Mouse (Mus musculus) hindbrain, embryonic 16.5 days (tissue): Measurements from ENCODE around the gene Tbc1d24. TPM values are rescaled to one million over a fixed set of nuclear protein-coding genes. Genes with fewer than 3 reads are reported as not detected.

ENCODE experiments used
- ATAC-seq: fragments of 200-750 bp; cut with Nextera tagmentation; 2 replicates; pipeline ENCODE4 v1.8.0; 2017; ENCODE audit warnings: moderate TSS enrichment, moderate library complexity
- H3K27ac ChIP-seq: fragments of 300-500 bp; sonication (generic); 2 replicates; pipeline ENCODE4 v1.5.1; 2014; ENCODE audit warnings: low read depth, mild to moderate bottlenecking, control low read depth, low read length, moderate library complexity
- H3K27me3 ChIP-seq: fragments of 300-500 bp; sonication (generic); replicated peaks from 2 replicates; pipeline ENCODE4 v1.6.1; 2014; ENCODE audit warnings: low read length; ENCODE audit not compliant: control insufficient read depth, insufficient read depth
- H3K36me3 ChIP-seq: fragments of 300-500 bp; sonication (generic); 2 replicates; pipeline ENCODE4 v1.6.1; 2014; ENCODE audit warnings: mild to moderate bottlenecking, low read length, moderate library complexity, mixed read lengths; ENCODE audit not compliant: control insufficient read depth, insufficient read depth
- H3K4me1 ChIP-seq: fragments of 300-500 bp; sonication (generic); 2 replicates; pipeline ENCODE4 v1.6.1; 2014; ENCODE audit warnings: low read depth, low read length; ENCODE audit not compliant: control insufficient read depth, insufficient read depth
- H3K4me2 ChIP-seq: fragments of 300-500 bp; sonication (generic); 2 replicates; pipeline ENCODE4 v1.6.1; 2014; ENCODE audit warnings: mild to moderate bottlenecking, low read length, control low read depth, moderate library complexity
- H3K4me3 ChIP-seq: fragments of 300-500 bp; sonication (generic); 2 replicates; pipeline ENCODE4 v1.5.1; 2014; ENCODE audit warnings: mild to moderate bottlenecking, low read length, control low read depth, moderate library complexity
- H3K9ac ChIP-seq: fragments of 300-500 bp; sonication (generic); 2 replicates; pipeline ENCODE4 v1.6.1; 2014; ENCODE audit warnings: low read depth, mild to moderate bottlenecking, control low read depth, low read length, moderate library complexity
- H3K9me3 ChIP-seq: fragments of 300-500 bp; sonication (generic); 2 replicates; pipeline ENCODE4 v1.6.1; 2014; ENCODE audit warnings: mild to moderate bottlenecking, low read length, moderate library complexity; ENCODE audit not compliant: control insufficient read depth
- WGBS: fragments of 180-500 bp; shearing (Covaris S2); extraction: QIAGEN DNeasy Blood & Tissue Kit; methylation state at CpG from one replicate; pipeline ENCODE4 v1.1.7; 2014; 5-methylcytosine and 5-hydroxymethylcytosine counted together
- polyA plus RNA-seq: library from polyadenylated mRNA; unstranded; fragments of >200 nt; fragmentation: Nextera tagmentation; extraction: Ambion mirVana; gene quantifications from 2 replicates; pipeline ENCODE4 v1.2.1, GENCODE M21; 2015

Gene Tbc1d24
- polyA plus RNA-seq, 1 experiment from 2014 or later, result 26.6 TPM

DNA sequence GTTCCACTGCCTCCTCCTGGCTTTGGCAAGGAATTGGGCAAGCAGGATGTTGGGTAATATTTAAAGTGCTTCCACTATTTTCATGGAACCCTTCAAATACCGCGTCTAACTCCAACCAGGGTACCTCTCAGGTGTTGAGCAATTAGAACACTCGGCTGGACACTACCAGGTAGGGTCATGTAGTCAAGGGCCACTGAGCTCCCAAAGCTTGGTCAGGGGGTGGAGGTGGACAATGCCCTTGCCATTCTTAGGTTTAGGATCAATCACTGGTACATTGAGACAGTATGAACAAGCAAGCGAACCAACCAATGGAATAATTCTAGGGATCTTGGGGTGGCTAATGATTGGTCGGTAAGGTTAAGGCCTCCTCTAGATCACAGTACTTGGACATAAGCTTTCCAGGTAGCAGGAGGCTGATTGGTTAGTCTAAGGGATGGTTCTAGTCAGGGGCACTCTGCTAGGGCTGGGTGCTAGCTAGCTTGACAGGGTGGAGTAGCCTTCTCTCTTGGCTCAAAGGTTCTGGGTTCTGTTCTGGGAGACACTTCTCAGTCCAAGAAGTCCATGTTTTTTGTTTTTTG lies 7.2 kb upstream of the Tbc1d24 start:
- Histone ChIP-seq H3K36me3 (peaks cover 18% of the 10 kb centered on the region), H3K27ac (peak overlapping the region; percentile 92), H3K27me3 (no peaks in the 10 kb centered on the region), H3K4me1 (peaks cover 39% of the 10 kb centered on the region), H3K9me3 (no peaks in the 10 kb centered on the region), H3K4me3 (peak overlapping the region; percentile 62), H3K4me2 (peak overlapping the region; percentile 97), H3K9ac (peak overlapping the region; percentile 92; the same call in 1 of the 2 replicates)
- WGBS, result 32% methylated on average over 5 of the region's 5 CpGs
- no peak; the same call in 1 of the 2 replicates for ATAC-seq

DNA sequence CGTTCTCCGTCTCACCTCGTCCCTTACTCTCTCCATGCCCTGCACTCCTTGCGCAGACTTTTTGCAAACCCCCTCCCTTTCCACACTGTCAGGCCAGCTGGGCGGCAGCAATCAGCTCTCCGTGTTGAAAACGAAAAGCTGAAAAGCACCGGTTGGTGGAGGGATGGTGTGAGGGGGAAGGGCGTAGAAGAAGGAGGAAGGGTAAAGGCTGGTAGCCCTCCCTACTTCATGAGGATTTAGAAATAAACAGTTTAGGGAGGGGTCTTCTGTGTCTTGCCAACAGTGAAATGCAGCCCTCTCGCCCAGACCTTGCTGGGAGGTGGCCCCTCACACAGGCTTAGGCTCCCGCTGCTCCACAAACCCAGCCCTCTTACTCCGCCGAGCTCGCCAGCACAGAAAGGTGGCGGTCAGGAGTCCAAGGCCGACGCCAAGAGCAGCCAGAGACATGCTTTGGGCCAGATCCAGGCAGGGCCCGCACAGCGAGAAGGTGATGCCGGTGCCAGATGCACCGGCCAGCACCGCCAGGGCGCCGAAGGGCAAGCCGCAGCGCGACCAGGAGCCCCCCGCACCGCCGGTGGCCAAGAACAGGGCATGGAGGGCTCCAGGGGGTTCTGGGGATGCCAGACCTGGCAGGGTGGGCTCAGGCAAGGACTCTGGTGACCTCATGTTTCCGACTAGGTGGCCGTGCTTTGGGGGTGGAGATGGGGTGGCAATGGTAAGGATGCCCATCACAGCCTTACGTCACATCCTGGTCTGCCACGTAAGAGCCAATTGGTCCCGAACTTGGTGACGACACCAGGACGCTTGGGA lies 6.5 kb upstream of the Tbc1d24 start:
- Histone ChIP-seq H3K9ac (peak overlapping the region; percentile 92), H3K9me3 (no peaks in the 10 kb centered on the region), H3K27ac (peak overlapping the region; percentile 92), H3K4me2 (peak overlapping the region; percentile 97), H3K36me3 (peaks cover 17% of the 10 kb centered on the region), H3K4me3 (peak overlapping the region; percentile 62), H3K27me3 (no peaks in the 10 kb centered on the region), H3K4me1 (peaks cover 46% of the 10 kb centered on the region)
- WGBS, result 2% methylated on average over 37 of the region's 37 CpGs
- ATAC-seq, result peak; percentile 66

DNA sequence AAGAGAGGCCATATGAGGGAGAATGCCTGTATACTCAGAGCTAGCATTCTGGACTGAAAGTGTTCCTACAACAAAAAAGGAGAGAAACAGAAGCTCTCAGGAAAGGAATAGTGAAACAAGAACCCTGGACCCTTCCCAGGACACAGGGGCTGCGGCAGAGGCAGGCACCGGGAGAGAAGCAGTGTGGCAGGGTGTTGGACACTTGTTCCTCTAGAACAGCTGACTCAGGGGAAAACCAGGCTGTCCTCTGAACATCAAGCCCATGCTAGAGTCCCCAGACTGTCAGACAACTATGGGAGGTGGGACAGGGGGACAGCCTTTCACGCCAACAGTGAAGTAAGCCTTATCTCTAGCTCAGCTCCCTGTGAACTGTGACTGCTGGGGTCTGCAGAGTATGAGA lies 5.2 kb upstream of the Tbc1d24 start:
- no peak overlapping the region for H3K4me3 ChIP-seq
- no peaks in the 10 kb centered on the region for H3K27me3 ChIP-seq
- H3K9me3 ChIP-seq, result no peaks in the 10 kb centered on the region
- peak overlapping the region; percentile 97 for H3K4me2 ChIP-seq
- H3K9ac ChIP-seq, result peak overlapping the region; percentile 14; the same call in 1 of the 2 replicates
- ATAC-seq, result no peak
- H3K36me3 ChIP-seq, result peaks cover 7% of the 10 kb centered on the region; the same call in 1 of the 2 replicates
- peaks cover 58% of the 10 kb centered on the region for H3K4me1 ChIP-seq
- peak overlapping the region; percentile 92; the same call in 1 of the 2 replicates for H3K27ac ChIP-seq
- 77% methylated on average over 3 of the region's 3 CpGs for WGBS

DNA sequence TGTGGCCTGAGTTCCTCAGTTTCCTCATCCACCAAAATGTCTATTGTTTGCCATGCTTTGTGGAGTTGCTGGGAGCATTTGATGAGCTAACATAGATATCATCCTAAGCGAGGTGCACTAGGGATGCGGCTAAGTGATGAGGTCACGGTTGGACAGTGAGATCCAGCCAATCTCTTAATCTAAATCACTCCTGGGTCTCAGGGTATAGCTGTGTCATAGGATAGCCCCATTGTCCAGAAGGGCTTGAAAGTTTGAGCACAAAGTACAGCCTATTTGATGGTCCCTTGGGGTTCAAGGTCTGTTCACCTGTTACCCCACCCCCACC lies 4.5 kb upstream of the Tbc1d24 start:
- 69% methylated on average over 3 of the region's 3 CpGs for WGBS

DNA sequence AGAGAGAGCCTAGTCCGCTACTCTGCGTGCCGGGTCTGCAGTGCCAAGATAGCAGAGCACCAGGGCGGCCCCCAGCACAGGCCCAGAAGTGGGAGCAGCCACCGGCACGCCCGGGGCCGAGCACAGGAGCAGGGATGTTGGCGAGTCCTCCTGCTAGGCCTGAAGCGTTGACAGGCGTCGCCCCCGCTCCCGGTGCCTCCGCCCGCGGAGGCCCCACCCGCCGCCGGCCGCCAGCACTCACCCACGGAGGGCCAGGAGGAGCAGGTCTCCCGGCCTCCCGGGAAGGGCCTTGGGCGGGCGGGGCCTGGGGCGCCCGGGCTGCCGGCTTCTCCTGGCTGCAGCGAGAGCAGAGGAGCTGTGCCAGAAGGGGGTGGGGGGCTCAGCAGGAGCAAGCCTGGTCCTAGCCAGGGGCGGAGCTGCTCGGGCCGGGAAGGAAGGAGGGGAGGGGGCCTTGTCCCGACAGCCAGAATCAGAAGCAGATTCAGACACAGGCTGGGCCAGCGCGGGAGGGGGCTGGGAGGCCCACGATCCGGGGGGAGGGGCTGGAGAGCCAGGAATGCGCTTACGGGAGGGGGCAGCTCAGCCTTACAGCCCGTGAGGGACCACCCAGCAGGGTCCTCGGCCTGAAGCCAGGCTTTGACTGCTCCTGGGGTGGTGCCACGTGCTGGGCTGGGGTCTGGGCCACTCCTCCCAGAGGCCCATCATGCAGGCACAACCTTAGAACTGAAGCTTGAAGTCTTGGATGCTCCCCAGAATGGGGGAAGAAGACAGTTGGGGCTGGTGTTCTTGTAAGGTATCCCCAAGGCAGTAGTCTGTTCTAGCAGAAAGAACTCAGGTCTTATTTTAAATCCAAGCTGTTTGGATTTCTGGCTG lies 3.9 kb upstream of the Tbc1d24 start, which contains the start of gene Ntn3:
Ntn3 (minus strand) TSS at position 489 of the 873 bp plus-strand sequence.
- H3K9ac ChIP-seq, result peak within 1 kb of the TSS; percentile 80
- peaks cover 65% of the 10 kb centered on the region for H3K4me1 ChIP-seq
- H3K27me3 ChIP-seq, result no peaks in the 10 kb centered on the region
- ATAC-seq, result peak; percentile 15
- WGBS, result under 1% methylated on average over 30 of the region's 43 CpGs
- no peaks in the 10 kb centered on the region for H3K9me3 ChIP-seq
- H3K4me3 ChIP-seq, result peak within 1 kb of the TSS; percentile 50
- H3K27ac ChIP-seq, result peak within 1 kb of the TSS; percentile 62
- peak within 1 kb of the TSS; percentile 82 for H3K4me2 ChIP-seq
- H3K36me3 ChIP-seq, result no peaks in the 10 kb centered on the region

More for the DNA sequence above, 4.5 kb upstream of the Tbc1d24 start:
- Histone ChIP-seq H3K4me2 (peak overlapping the region; percentile 82), H3K36me3 (peaks cover under 1% of the 10 kb centered on the region; the same call in 1 of the 2 replicates), H3K4me1 (peaks cover 59% of the 10 kb centered on the region), H3K27ac (no peak overlapping the region), H3K9me3 (no peaks in the 10 kb centered on the region), H3K9ac (peak overlapping the region; percentile 80; the same call in 1 of the 2 replicates), H3K27me3 (no peaks in the 10 kb centered on the region), H3K4me3 (peak overlapping the region; percentile 50)
- no peak for ATAC-seq

DNA sequence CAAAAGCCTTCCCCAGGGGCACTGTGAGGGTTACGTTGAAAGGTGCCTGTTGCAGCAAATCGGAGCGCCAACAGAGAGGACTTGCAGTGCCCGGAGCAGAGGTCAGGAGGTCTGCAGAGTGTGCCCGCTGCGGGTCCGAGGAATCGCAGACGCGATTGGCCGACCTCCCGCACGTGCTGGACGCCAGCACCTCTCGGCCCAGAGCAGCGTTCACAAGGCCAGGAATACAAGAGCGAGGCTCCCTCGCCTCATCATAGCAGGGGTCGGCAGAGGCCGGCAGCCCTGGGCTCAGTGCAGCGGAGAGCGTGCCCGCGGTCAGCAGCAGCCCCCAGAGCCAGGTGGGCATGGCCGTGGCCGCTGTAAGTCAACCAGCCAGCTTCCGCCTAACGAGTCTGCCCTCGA lies 3.3 kb upstream of the Tbc1d24 start:
- H3K4me3 ChIP-seq, result peak overlapping the region; percentile 50
- H3K9me3 ChIP-seq, result no peaks in the 10 kb centered on the region
- no peak for ATAC-seq
- peak overlapping the region; percentile 80 for H3K9ac ChIP-seq
- H3K4me2 ChIP-seq, result peak overlapping the region; percentile 82
- peaks cover 71% of the 10 kb centered on the region for H3K4me1 ChIP-seq
- H3K36me3 ChIP-seq, result no peaks in the 10 kb centered on the region
- H3K27me3 ChIP-seq, result no peaks in the 10 kb centered on the region
- 5% methylated on average over 28 of the region's 29 CpGs for WGBS
- peak overlapping the region; percentile 62 for H3K27ac ChIP-seq

DNA sequence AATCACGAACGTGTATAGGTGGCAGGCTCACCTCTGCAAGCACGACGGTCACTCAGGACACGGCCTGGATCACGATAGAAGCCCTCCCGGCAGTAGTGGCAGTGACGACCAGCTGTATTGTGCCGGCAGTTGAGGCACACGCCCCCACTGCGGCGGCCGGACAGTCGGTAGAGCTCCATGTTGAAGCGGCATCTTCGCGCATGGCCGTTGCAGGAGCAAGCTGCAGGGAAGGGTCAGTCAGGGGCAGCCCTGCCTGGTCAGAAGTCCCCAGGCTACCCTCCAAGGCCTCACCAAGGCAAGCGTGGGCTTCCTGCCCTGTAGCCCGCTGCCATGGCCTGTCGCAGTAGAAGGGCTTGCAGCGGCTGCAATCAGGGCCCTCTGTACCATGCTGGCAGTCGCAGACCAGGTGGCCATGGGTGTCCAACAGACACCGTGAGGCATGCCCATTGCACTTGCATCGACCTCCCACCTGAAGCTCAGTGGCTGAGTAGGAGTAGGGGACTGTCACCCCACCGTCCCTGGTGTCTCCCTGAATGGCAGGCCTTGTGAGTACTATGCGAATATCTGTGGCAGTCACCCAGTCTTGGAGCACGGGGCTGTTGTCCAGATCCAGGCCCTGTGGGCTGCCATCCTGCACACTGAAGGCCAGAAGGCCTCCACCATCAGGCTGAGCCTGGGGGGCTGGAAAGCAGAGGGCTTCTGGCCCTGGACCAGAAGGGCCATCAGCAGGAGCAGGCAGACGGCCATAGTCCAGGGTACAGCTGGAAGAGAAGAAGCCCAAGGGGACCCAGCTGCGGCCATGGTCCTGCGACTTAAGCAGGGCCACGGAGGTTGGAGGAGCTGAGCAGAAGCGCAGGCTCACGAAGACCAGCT lies 2.6 kb upstream of the Tbc1d24 start:
- 56% methylated on average over 34 of the region's 34 CpGs for WGBS
- no peaks in the 10 kb centered on the region for H3K9me3 ChIP-seq
- H3K36me3 ChIP-seq, result no peaks in the 10 kb centered on the region
- no peaks in the 10 kb centered on the region for H3K27me3 ChIP-seq
- peak overlapping the region; percentile 90 for H3K9ac ChIP-seq
- H3K4me2 ChIP-seq, result peak overlapping the region; percentile 82
- no peak for ATAC-seq
- H3K27ac ChIP-seq, result peak overlapping the region; percentile 62; the same call in 1 of the 2 replicates
- H3K4me3 ChIP-seq, result peak overlapping the region; percentile 50
- peaks cover 77% of the 10 kb centered on the region for H3K4me1 ChIP-seq
